Mouse (Mus musculus) inflammation-experienced regulatory T-cells, adult 16 weeks (primary cell): Measurements from ENCODE around the gene Vmn1r21. TPM values are rescaled to one million over a fixed set of nuclear protein-coding genes. Genes with fewer than 3 reads are reported as not detected.

Experiments used
- polyA plus RNA-seq: library from polyadenylated mRNA; unstranded; fragments of 100-300 nt; shearing (Covaris generic); gene quantifications from one replicate; pipeline ENCODE4 v1.2.1, GENCODE M21; 2017

Vmn1r21 gene
- polyA plus RNA-seq: not detected

GRCm38 (mm10) chr6:57850286-57850685, at the start of gene Vmn1r21:
Gene Vmn1r21, minus strand, starts transcription at chr6:57850343.

GRCm38 (mm10) chr6:57824422-57825258, 25.5 kb downstream of the Vmn1r21 start, which contains the start of gene Vopp1:
Gene Vopp1, minus strand, starts transcription at chr6:57825159.

Other genes with a start within 250 kb of the Vmn1r21 start
- gene Pyurf, start 158.3 kb downstream of the Vmn1r21 start, polyA plus RNA-seq: 8.0 TPM
- gene Lancl2, start 147.8 kb downstream of the Vmn1r21 start, polyA plus RNA-seq: 8.4 TPM
- gene Vopp1, start 25.2 kb downstream of the Vmn1r21 start, polyA plus RNA-seq: 24.1 TPM
- not detected for gene Vmn1r22, start 57.7 kb upstream of the Vmn1r21 start, polyA plus RNA-seq
- gene Vmn1r23, start 76.5 kb upstream of the Vmn1r21 start, polyA plus RNA-seq: not detected
- not detected for gene Vmn1r24, start 111.2 kb upstream of the Vmn1r21 start, polyA plus RNA-seq
- gene Vmn1r25, start 130.5 kb upstream of the Vmn1r21 start, polyA plus RNA-seq: not detected
- not detected for gene Vmn1r26, start 164.8 kb upstream of the Vmn1r21 start, polyA plus RNA-seq